Mouse (Mus musculus) testis, adult 2 months (tissue): ENCODE results near the gene Sash1. TPM values are rescaled to one million over a fixed set of nuclear protein-coding genes. Genes with fewer than 3 reads are reported as not detected.

Experiments used
- H3K27ac ChIP-seq: fragments of 200-500 bp; 2 replicates; pipeline ENCODE4 v1.5.1; 2012; ENCODE audit warnings: low read depth, low read length; ENCODE audit not compliant: control insufficient read depth, insufficient read depth
- H3K27me3 ChIP-seq: fragments of 200-500 bp; 2 replicates; pipeline ENCODE4 v1.6.1; 2012; ENCODE audit warnings: mild to moderate bottlenecking, low read length, moderate library complexity; ENCODE audit not compliant: control insufficient read depth, insufficient read depth
- H3K36me3 ChIP-seq: fragments of 200-500 bp; 2 replicates; pipeline ENCODE4 v1.6.1; 2012; ENCODE audit warnings: mild to moderate bottlenecking, low read length; ENCODE audit not compliant: control insufficient read depth, insufficient read depth
- H3K4me1 ChIP-seq: fragments of 200-500 bp; 2 replicates; pipeline ENCODE4 v1.6.1; 2012; ENCODE audit warnings: low read length; ENCODE audit not compliant: control insufficient read depth, insufficient read depth
- H3K4me3 ChIP-seq: fragments of 200-500 bp; 2 replicates; pipeline ENCODE4 v1.5.1; 2012; ENCODE audit warnings: low read depth, mild to moderate bottlenecking, low read length, moderate library complexity, mixed read lengths; ENCODE audit not compliant: control insufficient read depth
- CTCF ChIP-seq: fragments of 200-500 bp; IDR thresholded peaks from 2 replicates; pipeline ENCODE4 v1.5.1; 2012; ENCODE audit warnings: low read depth, mild to moderate bottlenecking, inconsistent platforms, low read length, moderate library complexity; ENCODE audit not compliant: control insufficient read depth, insufficient read depth, insufficient replicate concordance
- POLR2A ChIP-seq: fragments of 200-500 bp; IDR thresholded peaks from 2 replicates; pipeline ENCODE4 v1.6.1; 2012; ENCODE audit warnings: low read depth, mild to moderate bottlenecking, inconsistent platforms, low read length, moderate library complexity; ENCODE audit not compliant: control insufficient read depth
- polyA plus RNA-seq: library from polyadenylated mRNA; depleted of rRNA; stranded (reverse); fragments of >200 nt; gene quantifications from 2 replicates; pipeline ENCODE4 v1.2.3, GENCODE M21; 2012

The Sash1 gene
- polyA plus RNA-seq, 1 experiment: 2.7 TPM

- TF ChIP-seq CTCF (no peak), POLR2A (no peak)
- H3K4me3 ChIP-seq: no peak overlapping the region
- H3K4me1 ChIP-seq: no peaks in the 10 kb centered on the region; the same call in 1 of the 2 replicates
- no peaks in the 10 kb centered on the region for H3K36me3 ChIP-seq
- H3K27me3 ChIP-seq: no peaks in the 10 kb centered on the region
- no peak overlapping the region for H3K27ac ChIP-seq
Measured at GRCm38 (mm10) chr10:8813984-8814578, 71.8 kb downstream of the Sash1 start.

DNA sequence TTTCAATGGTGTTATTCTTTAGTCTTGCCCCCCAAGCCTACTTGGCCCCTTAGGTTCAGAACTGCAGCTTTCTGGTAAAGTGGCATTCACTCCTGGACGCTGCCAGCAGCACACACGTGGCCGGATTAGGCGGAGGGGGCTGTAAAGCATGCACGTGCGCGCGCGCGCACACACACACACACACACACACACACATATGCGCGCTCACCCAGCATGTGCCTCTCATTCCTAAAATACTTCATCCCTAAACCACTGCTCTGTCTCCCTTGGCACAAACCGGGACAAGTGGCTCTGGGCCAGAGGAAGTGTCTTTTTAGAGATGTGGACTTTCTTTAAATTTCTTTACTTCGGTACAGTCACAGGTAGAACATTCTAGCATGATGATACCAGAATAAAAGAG is 72.6 kb downstream of the Sash1 start:
- Histone ChIP-seq H3K27ac (no peak overlapping the region), H3K4me1 (no peaks in the 10 kb centered on the region; the same call in 1 of the 2 replicates), H3K36me3 (no peaks in the 10 kb centered on the region), H3K27me3 (no peaks in the 10 kb centered on the region), H3K4me3 (no peak overlapping the region)
- TF ChIP-seq POLR2A (no peak), CTCF (no peak)

- no peak for TF ChIP-seq POLR2A
- no peak for TF ChIP-seq CTCF
- no peaks in the 10 kb centered on the region; the same call in 1 of the 2 replicates for H3K4me1 ChIP-seq
- no peak overlapping the region for H3K27ac ChIP-seq
- no peaks in the 10 kb centered on the region for H3K27me3 ChIP-seq
- no peaks in the 10 kb centered on the region for H3K36me3 ChIP-seq
- no peak overlapping the region for H3K4me3 ChIP-seq
Measured at GRCm38 (mm10) chr10:8812807-8813206, 73.1 kb downstream of the Sash1 start.

DNA sequence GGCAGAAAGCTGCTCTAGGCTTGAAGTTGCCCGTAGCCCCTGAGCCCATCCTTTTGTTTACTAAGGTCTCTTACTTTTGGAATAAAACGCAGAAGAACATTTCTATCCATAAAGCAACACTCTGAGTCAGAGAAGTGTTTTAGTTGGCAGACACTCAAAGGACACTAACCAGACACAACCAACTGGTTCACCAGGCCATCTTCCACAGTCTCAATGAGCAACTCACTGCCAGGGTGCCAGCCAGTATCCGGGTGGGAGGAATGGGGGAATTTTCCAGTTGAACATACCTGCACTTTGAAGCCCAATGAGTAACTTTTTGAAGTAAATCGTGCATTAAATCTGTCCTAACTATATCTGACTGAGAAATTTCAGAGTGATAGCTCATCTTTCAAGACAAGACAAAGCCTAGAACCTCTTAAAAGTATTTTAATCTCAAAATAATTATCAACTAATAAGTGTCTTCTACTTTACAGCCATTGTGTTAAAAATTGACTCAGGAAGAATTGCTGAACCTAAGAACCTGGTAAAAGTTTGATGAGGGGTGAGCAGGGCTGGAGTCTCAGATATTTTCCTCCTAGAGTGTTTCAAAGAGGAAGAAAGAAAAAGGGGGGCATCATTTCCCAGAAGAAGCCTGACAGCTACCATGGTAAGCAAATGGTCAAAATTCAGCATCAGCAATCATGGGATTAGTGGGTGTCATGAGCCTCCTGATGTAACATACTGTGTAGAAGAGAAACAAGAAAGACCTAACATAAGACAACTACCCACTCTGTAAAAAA is 74.4 kb downstream of the Sash1 start:
- Histone ChIP-seq H3K4me1 (no peaks in the 10 kb centered on the region), H3K27ac (no peak overlapping the region), H3K27me3 (no peaks in the 10 kb centered on the region), H3K36me3 (no peaks in the 10 kb centered on the region), H3K4me3 (no peak overlapping the region)
- no peak for TF ChIP-seq CTCF
- no peak for TF ChIP-seq POLR2A

- Histone ChIP-seq H3K36me3 (no peaks in the 10 kb centered on the region), H3K27ac (no peak overlapping the region)
- TF ChIP-seq POLR2A: no peak
- TF ChIP-seq CTCF: no peak
Measured at GRCm38 (mm10) chr10:8810496-8810895, 75.4 kb downstream of the Sash1 start.

GRCm38 (mm10) chr10:8808383-8808782 is 77.5 kb downstream of the Sash1 start:
- Histone ChIP-seq H3K4me3 (no peak overlapping the region), H3K27ac (no peak overlapping the region), H3K4me1 (no peaks in the 10 kb centered on the region), H3K27me3 (no peaks in the 10 kb centered on the region), H3K36me3 (no peaks in the 10 kb centered on the region)
- TF ChIP-seq POLR2A: no peak
- no peak for TF ChIP-seq CTCF

More at GRCm38 (mm10) chr10:8810496-8810895, 75.4 kb downstream of the Sash1 start:
- Histone ChIP-seq H3K4me3 (no peak overlapping the region), H3K27me3 (no peaks in the 10 kb centered on the region), H3K4me1 (no peaks in the 10 kb centered on the region)

DNA sequence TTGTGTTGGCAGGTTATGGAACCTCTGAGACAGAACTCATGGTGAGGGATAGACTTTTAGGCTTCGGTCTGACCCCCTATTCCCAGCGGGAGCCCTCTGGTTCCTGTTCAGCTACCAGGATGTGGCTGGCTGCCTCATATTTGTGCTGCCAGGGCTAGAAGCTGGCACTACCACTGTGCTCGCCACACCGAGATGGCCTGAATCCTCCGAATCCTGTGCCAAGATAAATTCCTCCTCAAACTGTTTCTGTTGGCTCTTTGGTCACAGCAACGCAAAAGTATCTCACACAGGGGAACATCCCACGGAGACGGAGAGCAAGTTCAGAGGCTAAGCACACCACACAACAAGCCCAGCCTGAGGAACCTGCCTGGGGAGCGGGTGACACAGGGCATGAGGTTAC is 78.3 kb downstream of the Sash1 start:
- Histone ChIP-seq H3K36me3 (no peaks in the 10 kb centered on the region), H3K4me1 (no peaks in the 10 kb centered on the region; the same call in 1 of the 2 replicates), H3K27ac (no peak overlapping the region), H3K4me3 (no peak overlapping the region), H3K27me3 (no peaks in the 10 kb centered on the region)
- TF ChIP-seq CTCF (no peak), POLR2A (no peak)
